Mouse (Mus musculus): ENCODE results near the gene Rbms2.

Gene Rbms2

DNA sequence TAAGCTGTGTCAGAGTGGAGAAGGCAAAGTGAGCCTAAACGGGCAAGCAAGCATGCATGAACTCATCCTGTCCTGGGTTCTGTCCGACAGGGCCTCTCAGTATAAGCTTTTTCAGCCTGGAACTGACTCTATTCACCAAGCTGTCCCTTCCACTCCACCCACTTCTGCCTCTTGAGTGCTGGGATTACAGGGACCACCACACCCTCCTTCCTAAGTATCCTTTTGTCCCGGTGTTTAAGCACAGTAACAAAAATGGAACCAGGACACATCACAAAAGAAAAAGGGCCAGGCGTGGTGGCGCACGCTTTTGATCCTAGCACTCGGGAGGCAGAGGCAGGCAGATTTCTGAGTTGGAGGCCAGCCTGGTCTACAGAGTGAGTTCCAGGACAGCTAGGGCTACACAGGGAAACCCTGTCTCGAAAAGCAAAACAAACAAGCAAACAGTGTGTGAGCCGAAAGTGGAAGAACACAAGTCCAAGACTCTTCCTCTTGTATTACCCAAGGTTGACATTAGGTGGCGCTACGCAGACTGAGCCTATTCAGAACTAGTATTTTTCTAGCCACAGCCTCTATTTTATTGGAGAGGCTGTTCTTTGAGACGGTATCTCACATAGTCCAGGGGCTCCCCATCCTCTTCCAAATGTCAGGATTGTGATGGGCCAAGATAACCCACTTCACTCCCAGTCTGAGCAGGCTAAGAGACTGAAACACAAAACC lies 39.7 kb downstream of the Rbms2 start:
- peak in 1 of 2 experiments; percentile 55 for DNase-seq (ENCODE audit: low spot score in 2 of 2)

DNA sequence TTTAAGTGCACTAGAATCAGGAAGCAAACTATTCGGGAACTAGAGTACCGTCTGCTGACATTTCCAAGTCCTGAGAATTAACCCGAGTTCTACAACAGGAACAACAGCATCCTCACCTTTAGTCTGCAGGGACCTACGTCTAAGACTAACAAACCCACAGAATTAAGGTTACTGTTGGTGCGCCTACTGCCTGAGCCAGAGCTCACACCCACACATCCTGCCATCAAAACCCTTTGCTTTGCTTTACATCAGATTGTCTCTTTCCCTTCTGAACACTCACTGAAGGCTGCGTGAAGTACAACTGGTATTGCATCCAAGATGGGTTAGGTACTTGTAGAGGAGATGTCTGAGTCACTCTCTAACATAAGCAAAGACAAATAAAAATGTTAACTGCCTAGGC lies 44.7 kb downstream of the Rbms2 start:
- DNase-seq (ENCODE audit: low spot score in 2 of 2): no peak

DNA sequence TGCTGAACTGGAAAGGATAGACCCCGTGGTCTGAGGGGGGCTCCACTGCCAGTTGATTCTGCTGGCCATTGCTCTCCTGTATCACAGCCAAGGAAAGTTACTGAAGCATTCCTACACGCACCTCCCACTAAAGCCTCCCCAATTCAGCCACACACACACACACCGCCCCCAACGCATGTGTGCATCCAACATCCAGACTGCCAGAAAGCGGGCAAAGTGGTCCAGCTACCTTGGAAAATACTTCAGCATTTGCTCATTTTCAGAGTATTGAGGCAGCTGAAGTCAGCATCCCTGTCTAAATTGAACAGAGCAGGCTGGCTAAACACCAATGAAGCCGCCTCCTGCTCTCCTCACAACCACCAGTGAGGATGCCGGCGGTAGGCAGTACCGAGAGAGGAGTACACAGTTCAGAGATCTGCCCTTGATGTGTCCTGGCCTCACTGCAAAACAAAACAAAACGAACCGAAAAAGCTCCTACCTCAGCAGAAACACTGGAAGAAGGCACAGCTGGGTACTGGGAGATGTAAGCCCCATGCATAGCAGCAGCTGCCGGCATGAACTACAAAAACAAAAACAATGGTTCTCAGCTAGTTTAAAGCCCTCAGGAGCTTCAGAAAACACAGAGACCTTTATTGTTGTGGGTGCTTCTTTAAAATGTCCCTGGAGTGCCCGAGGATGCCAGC lies 46.3 kb downstream of the Rbms2 start:
- DNase-seq (ENCODE audit: low spot score in 2 of 2): no peak

DNA sequence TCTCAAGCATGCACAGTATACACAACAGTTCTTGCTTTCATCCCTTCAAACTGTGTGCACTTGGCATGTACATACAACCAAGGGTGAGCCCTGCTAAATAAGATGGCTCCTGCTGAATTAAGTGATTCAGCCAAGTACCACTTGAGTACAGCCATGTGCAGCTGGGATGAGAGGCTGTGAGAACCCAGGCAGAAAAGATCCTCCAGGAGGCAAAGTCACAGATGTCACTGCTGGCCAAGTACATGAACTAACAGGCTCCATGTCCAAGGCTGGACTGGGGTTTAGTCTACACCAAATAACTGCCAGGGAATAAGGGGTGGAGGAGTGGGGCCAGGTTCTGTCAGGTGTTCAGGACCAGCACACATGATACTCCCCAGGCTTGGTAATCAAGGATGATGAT lies 48.3 kb downstream of the Rbms2 start:
- no peak for DNase-seq (ENCODE audit: low spot score in 2 of 2)

DNA sequence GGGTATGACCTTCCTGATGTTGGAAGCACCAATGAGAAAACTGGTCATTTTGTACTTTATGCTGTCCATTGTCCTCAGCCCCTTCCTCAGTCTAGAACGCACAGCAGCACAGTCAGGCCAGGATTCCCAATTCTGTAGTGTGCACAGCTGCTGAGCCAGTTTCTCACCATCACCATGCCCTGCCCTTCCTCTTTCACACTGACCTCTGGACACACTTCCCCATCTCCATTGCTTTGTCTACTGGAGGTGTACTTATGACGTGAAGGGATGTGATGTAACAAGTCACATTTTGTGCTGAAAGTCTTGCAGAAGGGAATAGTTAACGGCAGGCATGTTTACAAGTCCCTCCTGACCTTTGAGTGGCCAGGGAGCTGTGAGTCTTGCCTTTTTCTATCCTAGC lies 48.8 kb downstream of the Rbms2 start:
- DNase-seq (ENCODE audit: low spot score in 2 of 2): no peak

DNA sequence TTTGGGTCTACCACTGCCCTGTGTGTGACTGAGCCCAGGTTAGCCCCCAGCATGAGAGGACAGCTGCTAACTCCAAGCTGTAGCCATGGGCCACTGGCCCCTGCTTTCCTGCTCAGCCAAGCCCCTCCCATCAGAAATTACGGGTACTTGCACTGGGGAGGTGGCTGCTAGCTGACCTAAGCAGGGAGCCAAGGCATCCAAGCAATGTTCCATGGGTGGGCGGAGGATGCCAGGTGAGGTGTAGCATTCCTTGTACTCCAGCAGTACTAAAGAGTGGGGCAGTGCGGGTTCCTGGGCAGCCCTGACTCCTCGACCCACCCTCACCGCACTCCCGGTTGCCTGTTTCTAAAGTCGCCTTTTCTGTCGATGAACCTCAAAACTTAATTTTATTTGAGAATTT lies 52.0 kb downstream of the Rbms2 start:
- DNase-seq (ENCODE audit: low spot score in 2 of 2): no peak

DNA sequence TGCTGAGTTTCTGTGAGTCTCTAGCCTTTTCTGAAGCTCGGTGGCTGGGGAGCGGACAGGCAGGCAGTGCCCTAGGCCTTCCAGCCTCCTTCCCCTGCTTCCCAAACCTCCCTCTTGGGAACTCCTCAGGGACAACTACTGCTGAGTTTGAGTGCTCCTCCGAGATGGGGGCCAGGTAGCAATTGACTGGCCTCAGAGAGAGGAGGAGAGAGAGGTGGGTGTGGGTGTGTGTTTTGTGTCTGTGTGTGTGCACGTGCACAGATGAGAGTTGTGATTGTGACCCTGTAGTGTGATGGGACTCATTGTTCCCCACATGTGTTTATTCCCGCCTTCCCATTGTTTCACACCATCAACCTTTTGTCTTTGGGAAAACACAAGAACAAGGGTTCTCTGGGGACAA lies 52.6 kb downstream of the Rbms2 start:
- DNase-seq (ENCODE audit: low spot score in 2 of 2): no peak

DNA sequence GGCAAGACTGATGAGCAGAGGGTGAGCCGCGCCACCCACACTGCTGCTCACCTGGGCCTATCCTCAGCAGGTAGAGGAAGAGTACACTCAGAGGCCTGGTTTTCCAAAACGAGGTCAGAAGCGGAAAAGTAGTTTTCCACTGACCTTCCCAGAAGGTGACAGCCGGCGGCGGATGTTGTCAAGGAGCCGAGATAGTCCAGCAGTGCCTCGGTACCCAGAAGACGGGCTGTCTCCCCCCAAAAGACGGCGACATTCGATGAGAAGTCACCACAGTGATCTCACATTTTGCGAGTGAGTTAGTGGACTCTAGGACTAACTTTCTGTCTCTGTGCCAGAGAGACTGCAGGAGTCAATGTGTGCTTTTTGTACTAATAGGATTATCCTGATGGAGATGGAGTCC lies 54.1 kb downstream of the Rbms2 start:
- DNase-seq (ENCODE audit: low spot score in 2 of 2): no peak

DNA sequence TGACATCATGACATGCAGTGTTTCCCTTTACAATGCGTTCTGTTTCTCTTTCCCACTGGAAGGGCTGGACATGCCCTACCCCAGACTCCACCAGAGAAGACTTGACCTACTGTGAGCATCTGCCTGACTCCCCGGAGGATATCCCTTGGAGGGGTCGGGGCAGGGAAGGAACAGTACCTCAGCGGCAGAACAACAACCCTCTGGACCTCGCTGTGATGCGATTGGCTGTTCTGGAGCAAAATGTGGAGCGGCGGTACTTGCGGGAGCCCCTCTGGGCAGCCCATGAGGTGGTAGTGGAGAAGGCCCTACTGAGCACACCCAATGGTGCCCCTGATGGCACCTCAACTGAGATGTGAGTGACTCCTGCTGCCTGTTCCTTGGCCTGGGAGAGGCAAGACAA lies 55.3 kb downstream of the Rbms2 start:
- DNase-seq (ENCODE audit: low spot score in 2 of 2): no peak

DNA sequence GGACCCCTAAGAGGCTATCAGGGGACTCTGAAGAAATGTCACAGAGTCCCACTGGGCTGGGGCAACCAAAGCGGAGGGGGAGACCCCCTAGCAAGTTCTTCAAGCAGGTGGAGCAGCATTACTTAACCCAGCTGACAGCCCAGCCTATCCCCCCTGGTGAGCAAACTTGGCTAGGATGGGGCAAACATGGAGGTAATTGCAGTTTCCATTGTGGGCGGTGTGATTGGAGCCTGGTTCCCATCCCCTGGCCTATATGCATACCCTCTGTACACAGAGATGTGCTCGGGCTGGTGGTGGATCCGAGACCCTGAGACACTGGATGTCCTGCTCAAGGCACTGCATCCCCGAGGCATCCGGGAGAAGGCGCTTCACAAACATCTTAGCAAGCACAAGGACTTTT lies 56.3 kb downstream of the Rbms2 start:
- no peak for DNase-seq (ENCODE audit: low spot score in 2 of 2)

DNA sequence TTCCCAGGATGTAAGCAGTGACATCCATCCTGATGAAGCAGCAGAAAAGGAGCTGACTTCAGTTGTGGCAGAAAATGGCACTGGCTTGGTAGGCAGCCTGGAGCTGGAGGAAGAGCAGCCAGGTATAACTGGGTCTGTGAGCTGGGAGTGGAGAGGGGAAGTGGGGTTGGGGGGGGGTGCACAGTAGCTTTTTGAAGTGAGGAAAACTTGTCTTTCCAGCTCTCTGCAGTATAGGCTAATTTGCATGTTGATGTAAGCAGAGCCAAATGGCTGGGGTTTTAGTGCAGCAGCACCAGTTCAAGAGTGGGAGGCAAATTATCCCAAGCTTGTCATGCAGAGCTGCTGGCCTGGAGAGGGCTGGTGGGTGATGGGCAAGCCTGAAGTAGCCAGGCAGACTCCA lies 68.9 kb downstream of the Rbms2 start:
- no peak for DNase-seq (ENCODE audit: low spot score in 2 of 2)

DNA sequence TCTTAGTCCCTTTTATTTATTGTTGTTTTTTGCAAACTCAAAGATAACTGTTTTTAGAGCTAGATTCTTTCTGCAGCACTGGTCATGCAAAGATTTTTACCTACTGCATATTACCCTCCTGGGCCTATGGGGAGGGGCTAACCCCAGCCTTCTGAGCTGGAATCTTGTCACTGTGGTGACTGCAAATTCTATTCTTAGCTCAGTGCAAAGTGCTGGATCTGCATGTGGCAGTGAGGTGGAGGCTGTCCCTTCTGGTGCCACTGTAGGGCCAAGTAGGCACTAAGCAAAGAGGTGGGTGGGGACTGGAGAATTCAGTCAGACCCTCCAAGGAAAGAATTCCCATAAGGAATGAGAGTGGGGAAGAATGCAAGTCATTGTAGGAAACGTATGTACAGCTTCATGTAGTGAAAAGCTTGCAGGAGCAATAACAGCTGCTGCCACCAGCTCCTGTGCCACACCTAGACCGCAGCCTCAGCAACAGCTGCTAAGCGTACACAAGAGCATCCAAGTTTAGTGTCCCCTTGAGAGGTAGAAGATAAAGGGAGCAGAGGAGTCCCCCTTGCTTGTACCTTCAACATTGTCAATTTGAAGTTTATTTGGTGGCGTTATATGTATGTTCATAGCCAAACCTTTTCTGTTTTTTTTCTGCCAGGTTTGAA lies 69.9 kb downstream of the Rbms2 start:
- peak in 1 of 2 experiments; percentile 34 for DNase-seq (ENCODE audit: low spot score in 2 of 2)

DNA sequence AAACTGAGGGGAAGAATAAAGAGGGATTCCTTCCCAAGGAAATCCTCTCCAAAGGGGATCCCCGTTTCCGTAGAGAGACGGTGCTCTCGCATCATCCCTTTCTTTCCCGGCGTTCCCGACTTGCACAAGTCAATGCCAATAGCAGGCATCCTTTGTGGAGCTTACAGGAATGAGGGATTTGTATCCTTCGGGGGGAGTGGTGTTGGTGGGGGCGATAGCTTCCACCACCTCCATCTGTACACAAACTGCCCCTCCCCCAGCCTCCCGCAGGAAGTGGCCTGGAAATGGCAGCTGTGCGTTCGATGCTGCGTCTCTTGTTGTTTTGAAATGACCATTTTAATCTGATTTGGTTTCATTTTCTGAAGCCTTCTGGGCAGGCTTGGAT lies 82.5 kb downstream of the Rbms2 start:
- DNase-seq (ENCODE audit: low spot score in 2 of 2): peak in 1 of 2 experiments; percentile 63

DNA sequence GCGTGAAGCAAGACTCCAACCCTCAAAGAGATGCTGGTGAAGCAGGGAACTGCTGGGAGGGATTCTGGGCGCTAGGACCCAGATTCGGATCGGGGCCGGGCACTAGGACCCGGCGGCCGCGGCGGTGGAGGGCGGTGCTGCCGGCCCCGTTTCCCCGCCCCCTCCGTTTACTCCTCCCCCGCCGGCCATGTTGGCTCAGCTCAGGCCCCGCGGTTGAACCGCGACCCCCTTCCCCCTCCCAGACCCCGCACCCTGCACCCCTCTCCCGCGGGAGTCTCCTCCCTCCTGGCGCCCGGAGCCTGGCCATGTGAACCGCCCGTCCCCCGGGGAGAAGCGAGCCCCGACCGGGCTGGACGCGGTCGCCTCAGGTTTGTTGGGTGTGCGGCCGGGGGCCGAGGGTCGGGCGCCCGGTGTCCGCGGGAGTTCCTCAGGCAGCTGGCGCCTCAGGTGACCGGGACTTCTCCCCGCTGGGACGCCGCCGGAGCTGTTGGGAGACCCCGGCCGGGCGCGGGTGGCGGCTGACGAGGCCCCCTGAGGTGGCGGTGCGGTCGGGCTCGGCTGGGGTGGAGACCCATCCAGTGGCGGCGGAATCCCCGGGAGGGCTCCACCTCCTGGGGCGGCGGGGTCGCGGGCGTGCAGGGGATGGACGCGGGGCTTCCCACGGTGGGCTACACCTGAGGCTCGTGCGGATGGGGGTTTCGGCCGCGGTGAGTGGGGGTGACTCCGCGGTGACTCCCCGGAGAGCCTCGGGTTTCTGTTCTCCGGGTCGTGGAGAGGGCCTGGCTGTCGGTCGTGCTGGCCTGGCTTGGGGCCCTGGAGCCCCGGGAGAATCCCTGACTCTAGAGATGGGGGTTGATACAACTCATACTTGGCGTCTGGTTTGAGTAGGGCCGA lies 83.2 kb downstream of the Rbms2 start:
- DNase-seq (ENCODE audit: low spot score in 2 of 2): peak; percentile 63 to 64

DNA sequence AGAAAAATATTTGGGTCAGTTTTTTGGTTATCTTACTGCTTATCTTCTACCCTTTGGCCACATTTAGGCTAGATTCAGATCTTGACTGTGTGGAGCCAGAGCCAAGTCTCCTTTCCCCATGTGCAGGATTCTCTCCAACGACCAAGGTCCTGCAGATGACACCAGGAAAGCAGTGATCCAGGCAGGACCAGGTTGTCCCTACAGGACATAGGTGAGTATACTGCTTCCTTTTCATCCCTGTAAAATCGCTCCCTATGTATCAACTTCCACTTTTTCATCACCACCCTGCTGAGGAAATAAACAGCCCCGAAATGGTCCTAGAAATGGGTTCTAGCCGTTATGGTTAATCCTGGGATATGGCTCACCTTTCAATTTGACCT lies 83.8 kb downstream of the Rbms2 start:
- DNase-seq (ENCODE audit: low spot score in 2 of 2): no peak

DNA sequence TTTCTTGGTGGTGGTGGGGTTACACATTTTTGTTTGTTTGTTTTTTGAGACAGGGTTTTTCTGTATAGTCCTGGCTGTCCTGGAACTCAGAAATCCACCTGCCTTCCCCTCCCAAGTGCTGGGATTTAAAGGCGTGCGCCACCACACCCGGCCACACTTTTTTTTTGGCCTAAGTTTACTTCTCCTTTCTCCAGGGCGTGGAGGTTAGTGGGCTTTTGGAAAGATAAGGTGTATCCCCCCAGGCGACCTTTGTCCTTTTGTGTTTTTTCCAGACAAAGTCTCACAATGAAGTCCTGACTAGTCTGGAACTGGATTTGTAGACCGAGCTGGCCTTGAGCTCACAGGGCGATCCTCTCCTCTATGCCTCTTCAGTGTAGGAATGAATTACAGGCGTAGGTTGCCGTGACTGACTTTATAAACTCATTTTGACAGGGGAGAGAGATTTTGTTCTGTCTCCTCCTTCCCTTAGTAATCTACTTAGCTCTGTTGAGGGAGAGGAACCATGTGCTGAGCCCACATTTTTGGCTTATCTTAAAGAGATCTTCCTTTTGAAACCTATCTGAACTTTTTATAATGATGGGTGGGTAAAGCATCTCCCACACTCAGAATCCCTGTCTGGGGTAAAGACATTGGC lies 85.0 kb downstream of the Rbms2 start:
- no peak for DNase-seq (ENCODE audit: low spot score in 2 of 2)

DNA sequence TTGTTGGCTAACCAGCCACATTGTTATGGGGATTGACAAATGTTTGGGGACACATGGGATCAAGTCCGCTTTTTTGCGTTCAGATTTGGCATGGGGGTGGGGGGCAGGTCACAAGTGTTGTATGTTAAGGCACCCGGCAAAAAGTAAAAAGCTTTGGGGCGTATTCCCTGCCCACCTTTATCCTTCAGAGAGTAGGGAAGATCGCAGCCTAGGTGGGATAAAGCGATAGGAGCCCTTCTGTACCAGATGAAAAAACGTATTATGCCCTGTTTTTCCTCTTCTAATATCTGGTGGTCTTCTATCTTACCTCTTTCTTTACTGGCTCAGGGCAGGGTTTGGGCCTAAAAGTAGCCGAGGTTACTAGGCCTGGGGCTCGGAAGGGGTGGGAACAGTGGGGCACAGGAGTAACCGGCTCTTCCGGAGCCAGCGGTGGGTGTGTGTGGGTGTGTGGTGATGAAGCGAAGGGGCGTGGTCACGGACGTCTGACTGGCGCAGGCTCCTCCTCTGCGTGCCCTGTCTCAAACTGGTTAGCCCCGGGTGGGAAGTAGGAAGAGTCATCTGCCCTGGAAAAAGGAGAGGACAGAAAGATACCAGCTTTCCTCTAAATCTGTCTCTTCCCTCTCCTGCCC lies 85.6 kb downstream of the Rbms2 start:
- DNase-seq (ENCODE audit: low spot score in 2 of 2): peak; percentile 87 to 88

DNA sequence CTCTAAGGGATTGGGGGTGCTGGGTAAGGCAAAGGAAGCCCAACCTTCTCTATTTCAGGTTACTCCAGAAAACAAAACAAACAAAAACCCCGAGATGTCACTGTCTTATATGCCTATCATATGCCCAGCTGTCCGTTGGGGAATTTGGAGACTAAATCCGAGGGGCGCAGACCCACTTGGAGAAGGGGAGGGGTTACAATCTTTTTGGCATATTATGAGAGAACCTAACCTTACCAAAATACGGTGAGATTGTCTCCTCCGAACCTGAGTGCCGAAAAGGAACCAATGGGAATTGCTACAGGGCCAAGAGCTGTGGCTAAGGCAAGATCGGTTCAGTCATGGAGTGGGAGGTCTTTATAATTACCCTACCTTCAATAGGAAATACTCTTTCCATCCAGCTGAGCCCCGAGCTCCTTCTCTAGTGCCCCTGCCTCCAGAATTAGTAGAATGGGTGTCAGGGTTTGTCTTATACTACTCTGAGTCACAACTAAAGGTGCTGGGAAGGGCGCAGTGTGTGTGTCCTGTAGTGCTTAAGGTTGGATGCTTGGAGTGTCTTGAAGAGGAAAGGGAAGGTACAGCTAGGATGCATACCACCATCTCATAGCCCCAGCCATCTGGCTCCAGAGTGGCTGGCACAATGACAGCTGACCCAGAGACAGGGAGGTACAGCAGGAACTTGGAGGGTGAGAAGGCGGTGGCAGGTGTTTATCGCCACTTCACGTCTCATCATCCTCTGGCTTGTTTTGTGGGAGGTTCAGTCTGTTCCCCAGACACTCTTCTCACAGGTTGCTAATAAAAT lies 86.4 kb downstream of the Rbms2 start:
- DNase-seq (ENCODE audit: low spot score in 2 of 2): no peak

DNA sequence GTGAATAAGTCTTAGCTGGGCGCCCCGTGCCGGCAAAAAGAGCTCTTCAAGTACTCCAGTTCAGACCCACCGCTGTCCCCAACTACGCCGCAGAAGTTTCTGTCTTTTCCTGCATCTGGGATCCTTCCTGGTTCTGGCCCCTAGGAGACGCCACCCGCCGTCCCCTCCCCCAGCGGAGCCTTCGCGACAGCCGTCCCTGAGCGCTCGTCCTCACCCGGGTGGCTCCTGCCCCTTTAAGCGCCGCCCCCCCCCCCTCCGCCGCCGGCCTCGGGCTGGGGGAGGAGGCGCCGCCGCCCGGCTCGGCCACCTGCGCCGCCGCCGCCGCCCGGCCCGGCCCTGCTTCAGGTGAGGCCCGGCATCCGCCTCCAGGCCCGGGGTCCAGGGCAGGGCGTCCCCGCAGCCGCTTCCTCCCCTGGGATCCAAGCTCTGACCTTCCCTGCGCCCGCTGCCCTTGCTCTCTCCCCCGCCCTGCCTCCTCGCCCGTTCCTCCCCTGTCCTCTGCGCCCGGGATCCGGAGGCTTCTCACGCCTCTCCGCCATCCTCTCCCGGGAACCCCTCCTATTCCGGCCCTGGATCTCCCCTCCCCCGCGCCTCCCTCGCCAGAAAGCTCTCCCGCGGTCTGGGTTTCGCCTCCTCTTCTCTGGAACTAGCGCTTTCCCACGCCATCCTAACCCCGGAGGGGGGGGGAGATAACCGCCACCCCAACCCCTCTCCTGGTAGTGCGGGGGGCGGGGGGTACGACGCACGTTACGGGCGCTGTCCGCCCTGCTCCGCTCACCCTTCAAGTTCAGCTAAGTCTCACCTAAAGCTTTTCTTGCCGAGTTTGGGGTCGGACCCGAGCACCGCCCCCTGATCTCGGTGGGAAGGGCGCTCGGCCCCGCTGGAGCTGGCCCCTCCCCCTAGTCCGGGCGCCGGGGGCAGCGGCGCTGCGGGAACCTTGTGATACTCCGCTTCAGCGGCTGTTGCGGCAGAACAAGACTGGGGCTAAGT lies 87.3 kb downstream of the Rbms2 start:
- peak; percentile 83 to 85 for DNase-seq (ENCODE audit: low spot score in 2 of 2)

Measured in heart, adult 9 months (tissue).